Mouse (Mus musculus) heart, postnatal 36 days (tissue): ENCODE results near the gene Armcx1. TPM values are rescaled to one million over a fixed set of nuclear protein-coding genes. Genes with fewer than 3 reads are reported as not detected.
"Not testable (repeated sequence)": the region's sequence is repeated elsewhere in the genome, so short reads cannot be mapped to it uniquely, and the experiment has no call there.

Source experiments
- DNase-seq, 2 experiments: peaks; one replicate each; pipeline ENCODE4 v3.0.0; 2021 to 2022
- intact Hi-C: fragments of 180-260 bp; cut with DNase I; formaldehyde crosslinking; loops from one replicate; pipeline ENCODE4 v1.15.1; 2025
- microRNA-seq, 2 experiments: library from miRNA; unstranded; fragments of <30 nt; microRNA quantifications; one replicate each; pipeline ENCODE4 v1.2.0; 2021; ENCODE audit warnings: borderline number of aligned reads in 2 of 2
- total RNA-seq, 2 experiments: library from RNA; stranded (reverse); gene quantifications; 2 replicates each; pipeline ENCODE4 v1.2.3; 2021

Gene Armcx1
- total RNA-seq, 2 experiments from 2014 or later: 4.9 to 6.4 TPM

GRCm38 (mm10) chrX:134756434-134757292 is 38.9 kb downstream of the Armcx1 start, which contains the start of gene Armcx3:
Gene Armcx3, plus strand, starts transcription at chrX:134756595.
- DNase-seq: peak; percentile 58 to 63

GRCm38 (mm10) chrX:134757293-134757995 is 39.7 kb downstream of the Armcx1 start:
- DNase-seq: no peak
- intact Hi-C loops: loop anchor here (10.0 kb wide), 1 partner anchor 153 kb away; the partner anchor contains the start of genes Gla and Hnrnph2

More at GRCm38 (mm10) chrX:134756434-134757292, 38.9 kb downstream of the Armcx1 start, which contains the start of gene Armcx3:
- intact Hi-C loops: loop anchor here (10.0 kb wide), 1 partner anchor 152 kb away; the partner anchor contains the start of genes Gla and Hnrnph2

DNA sequence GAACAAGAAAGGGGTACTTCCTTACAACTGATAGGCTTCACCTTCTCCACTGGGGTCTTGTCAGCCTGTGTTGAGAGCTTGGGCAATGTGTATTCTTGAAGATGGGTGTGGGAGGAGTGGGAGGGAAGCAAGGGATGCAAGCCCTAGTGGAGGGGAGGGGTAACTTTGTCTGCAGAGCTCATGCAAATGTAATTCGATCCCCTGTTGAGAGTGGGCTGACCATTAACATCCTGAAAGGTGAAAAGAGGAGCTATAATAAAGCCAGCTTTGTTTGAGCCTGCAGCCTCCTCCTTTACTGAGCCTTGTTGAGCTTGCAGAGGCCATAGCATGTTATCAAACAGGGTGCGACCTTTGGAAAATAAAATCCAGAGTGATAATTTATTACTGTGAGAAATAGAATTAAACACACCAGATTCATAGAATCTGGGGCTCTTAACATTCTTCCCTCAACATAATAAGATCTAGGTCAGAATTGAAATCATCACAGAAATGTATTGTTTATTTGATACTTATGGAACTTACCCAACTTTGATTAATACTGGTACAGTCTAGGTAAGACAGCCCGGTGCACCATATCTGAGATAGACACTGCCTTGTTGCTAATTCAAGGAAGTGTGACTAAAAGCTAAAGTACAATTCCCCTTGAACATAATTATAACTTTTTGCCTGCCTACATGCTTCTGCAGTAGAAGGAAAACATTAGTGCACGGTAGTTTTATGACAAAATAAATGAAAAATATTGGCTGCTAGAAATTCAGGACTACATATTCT is 45.9 kb downstream of the Armcx1 start:
- DNase-seq, intact Hi-C loops: not testable (repeated sequence)

Small RNA genes lying within 50 kb of the gene (microRNA-seq; reads per million reads assigned to microRNA genes)
- 0.67 to 0.72 reads per million in 2 experiments for gene Mir7093

Other genes with a start within 250 kb of the Armcx1 start
- not detected for gene Taf7l, start 241.5 kb upstream of the Armcx1 start, total RNA-seq
- 10 to 100 TPM; 20.7 to 20.8 TPM for gene Timm8a1, start 176.1 kb upstream of the Armcx1 start, total RNA-seq
- 1 to 10 TPM; 1.1 to 1.3 TPM for gene Btk, start 134.4 kb upstream of the Armcx1 start, total RNA-seq
- 100 to 1,000 TPM in 1 of 2 experiments, 10 to 100 TPM in 1; 99.3 to 127 TPM for gene Rpl36a, start 132.3 kb upstream of the Armcx1 start, total RNA-seq
- gene Gla, start 116.8 kb upstream of the Armcx1 start, total RNA-seq: 1 to 10 TPM; 1.4 to 1.9 TPM
- gene Hnrnph2, start 116.8 kb upstream of the Armcx1 start, total RNA-seq: 10 to 100 TPM; 66.8 to 71.8 TPM
- 1 to 10 TPM; 7.6 to 8.8 TPM for gene Armcx4, start 31.4 kb upstream of the Armcx1 start, total RNA-seq
- 1 to 10 TPM in 1 of 2 experiments, under 1 TPM in 1; 0.60 to 1.1 TPM for gene Armcx6, start 33.5 kb downstream of the Armcx1 start, total RNA-seq
- 10 to 100 TPM; 18.6 to 19.3 TPM for gene Armcx3, start 38.6 kb downstream of the Armcx1 start, total RNA-seq
- gene Armcx2, start 91.3 kb downstream of the Armcx1 start, total RNA-seq: 1 to 10 TPM; 6.7 to 7.4 TPM
- under 1 TPM in 1 of 2 experiments, not detected in 1; 0.19 TPM for gene Nxf2, start 246.8 kb downstream of the Armcx1 start, total RNA-seq